Mouse (Mus musculus) embryo, embryonic 10.5 days (tissue): ENCODE measurements at regions not wholly inside any gene's neighbourhood (a gene's known extent, or its start where the extent isn't known, plus 50 kb on each side); places are given as distances from the start of the nearest gene placed in this dataset.

ENCODE experiments used
- DNase-seq: peaks from one replicate; pipeline ENCODE4 v3.0.0-alpha.2; 2015; ENCODE audit warnings: low spot score

DNA sequence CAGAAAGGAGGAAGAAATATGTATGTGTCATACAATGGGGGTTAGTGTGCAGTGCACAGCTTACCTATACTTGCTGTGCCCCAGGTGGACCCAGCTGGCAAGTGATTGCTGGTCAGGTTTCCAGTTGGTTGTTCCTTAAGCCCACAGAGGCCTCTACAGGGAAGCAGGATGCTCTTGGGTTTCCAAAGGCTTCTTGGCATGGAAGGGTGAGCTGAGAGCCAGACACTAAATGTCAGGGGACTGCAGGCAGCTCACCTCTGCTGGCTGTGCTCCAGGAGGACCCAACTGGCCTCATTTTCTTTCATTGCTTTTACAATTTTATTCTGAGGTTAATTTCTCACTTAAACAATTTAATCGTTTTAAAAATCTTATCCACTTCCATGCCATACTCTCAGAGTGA lies 108.1 kb downstream of the Gm10184 start:
- no peak for DNase-seq

- DNase-seq = no peak
Measured at GRCm38 (mm10) chr17:89777570-89777969, 132.7 kb downstream of the Gm10184 start.

DNA sequence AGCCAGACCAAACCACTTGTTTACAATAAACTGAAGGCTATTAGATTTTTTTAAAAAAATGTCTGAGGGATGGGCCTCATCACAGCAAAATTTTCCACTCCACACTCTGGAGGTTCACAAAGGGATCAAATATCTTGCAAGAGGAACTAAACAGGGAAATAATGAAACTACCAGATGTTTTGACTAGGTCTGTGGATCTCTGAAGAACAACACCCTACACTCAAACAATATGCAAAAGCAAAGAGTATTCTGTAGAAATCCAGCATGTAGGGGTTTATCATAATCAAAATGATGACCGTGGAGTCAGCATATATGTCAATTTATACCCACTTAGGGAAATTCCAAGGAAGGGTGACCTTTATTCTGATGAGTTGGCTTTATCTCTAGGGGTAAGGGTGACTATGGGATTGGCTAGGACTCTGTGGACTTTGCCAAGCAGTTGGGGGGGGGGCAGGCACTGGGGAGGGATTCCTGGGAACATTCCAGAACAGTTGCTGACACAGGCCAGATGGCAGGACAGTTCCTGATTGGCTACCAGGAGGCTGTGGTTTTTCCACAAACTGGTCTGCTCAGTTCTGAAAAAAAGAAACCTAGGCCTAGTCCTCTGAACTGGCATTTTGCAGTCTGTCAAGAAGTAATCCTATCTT lies 143.9 kb downstream of the Gm10184 start:
- no peak for DNase-seq

- DNase-seq = no peak
Measured at GRCm38 (mm10) chr17:89737418-89737817, 172.8 kb downstream of the Gm10184 start.

- DNase-seq = peak; percentile 24
Measured at GRCm38 (mm10) chr17:89725534-89725933, 184.7 kb downstream of the Gm10184 start.

DNA sequence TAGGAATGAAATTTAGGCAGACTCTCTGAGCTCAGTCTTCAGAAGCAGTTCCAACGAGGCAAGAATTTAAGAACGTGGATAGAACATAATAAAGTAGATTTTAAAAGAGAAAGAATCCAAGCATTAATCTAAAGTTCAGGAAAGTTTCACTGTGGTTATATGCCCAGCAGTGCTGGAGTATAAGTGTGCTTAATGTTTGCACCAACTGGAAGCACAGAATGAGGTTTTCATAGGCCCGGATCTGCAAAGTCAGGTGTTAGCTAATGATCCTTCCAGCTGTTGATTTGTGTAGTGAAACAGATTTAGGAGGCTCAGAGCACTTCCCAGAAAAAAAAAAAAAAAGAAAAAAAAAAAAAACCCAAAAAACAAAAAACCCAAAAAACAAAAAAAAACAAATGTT lies 228.5 kb downstream of the Gm10184 start:
- no peak for DNase-seq

DNA sequence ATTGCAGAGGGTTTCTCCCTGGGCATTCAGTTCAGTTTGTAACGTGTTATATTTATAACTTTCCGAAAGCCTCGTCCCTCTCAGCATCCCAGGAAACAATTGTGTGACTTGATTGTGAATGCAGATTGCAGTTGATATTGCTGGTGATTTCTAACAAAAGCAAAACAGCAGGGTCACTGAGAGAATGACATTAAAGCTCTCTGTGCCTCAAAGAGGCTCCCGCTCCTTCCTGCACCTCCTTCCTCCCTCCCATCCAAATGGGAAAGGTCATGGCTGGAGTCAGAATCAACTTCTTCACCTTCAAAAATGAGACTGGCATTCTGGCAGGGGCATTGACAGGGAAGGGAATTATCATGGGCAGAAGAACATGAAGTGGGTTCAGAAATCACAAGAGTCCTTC lies 251.9 kb downstream of the Gm10184 start:
- no peak for DNase-seq

DNA sequence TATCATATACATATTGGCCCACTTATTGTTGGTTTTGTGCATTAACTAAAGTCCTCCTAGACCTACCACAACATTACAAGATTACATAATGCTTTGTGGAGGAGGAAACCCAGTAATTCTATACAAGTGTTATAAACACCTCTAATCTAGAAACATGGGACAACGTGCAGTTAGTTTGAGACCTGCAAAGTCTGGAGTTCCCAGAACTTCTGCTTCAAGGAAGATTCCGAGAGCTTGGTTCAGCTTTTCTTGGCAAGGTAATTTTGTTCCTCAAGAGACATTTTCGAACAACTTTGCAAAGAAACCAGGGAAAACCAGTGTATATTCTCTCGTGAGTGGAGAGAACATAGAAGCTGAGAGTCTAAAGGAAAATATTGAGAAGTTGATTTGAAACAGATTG lies 254.0 kb downstream of the Gm10184 start:
- no peak for DNase-seq

DNA sequence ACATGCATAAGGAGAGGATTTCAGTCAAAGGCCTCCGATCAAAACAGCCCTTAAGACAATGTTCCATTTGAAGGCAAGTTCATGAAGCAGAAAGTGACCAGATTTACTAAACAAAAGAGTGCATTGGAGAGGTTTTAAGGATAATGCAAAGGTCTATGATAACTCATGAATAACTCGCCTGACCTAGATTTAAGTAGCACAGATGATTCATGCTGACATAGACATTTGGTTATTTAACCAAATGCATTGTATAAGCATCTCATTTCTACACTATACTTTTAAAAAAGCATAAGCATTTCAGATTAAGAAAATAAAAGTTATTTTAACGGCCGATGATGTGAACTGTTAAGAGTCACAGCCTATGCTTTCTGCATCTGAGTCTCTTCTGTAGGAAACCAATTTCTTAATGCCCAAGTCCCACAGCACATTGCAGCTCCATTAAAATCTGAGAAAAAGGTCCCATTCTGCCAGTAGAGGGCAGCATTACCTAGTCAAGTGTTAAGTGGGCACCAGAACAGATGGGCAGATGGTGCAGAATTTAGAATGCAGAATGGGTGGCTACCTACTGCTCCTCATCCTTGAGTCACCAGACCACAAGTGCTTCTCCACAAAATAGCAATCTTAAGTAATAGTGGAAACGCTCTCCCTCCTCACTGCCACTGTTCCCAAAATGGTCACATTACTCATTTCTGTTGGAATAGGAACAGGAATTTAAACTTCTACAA lies 256.0 kb downstream of the Gm10184 start:
- peak; percentile 84 for DNase-seq

DNA sequence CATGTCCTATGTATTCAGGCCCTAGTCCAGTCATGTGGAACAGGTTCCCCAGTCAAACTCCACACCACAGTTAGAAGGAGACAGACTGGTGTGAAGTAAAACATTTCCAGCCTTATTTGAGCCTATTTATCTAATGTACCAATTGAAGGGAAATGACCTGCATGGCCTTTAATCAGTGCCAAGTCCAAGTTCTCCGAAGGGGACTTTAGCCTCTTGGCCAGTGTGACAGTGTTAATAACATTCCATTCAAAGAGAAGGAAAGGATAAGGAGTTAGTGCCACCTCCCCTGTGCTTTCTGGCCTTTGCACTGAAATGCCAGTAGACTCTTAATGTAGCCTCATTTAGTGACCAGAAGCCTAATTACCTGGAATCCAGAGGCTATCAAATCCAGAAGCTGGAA lies 264.2 kb downstream of the Gm10184 start:
- DNase-seq = no peak
